Mouse (Mus musculus): ENCODE measurements around the gene Tmem178b.

The Tmem178b gene

DNA sequence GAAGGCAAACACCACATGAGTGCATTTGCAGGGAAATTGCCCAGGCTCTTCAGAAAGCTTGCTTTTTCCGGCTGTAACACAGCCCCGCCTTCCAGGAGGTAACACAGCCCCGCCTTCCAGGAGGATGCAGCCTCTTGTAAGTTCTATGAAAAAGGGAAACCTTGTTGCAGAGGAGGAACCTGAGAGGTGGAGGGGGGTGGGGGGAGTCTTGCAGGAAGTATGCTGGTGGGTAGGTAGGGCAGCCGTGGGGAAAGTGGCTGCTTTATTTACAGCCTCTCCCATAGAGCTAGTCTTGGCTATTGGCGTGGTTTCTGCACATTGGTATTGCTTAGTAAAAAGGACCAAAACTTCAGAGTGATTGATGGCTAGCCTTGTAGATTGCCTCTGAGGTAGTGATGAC is 140.3 kb downstream of the Tmem178b start:
- in situ Hi-C loops (cut with MboI; ENCODE audit: low sequenced_read_pairs), result no loop called here

- in situ Hi-C loops (cut with MboI; ENCODE audit: low sequenced_read_pairs), result no loop called here
These were observed 142.1 kb downstream of the Tmem178b start for GRCm38 (mm10) chr6:40015185-40015584.

GRCm38 (mm10) chr6:40015711-40016460 is 142.8 kb downstream of the Tmem178b start:
- in situ Hi-C loops (cut with MboI; ENCODE audit: low sequenced_read_pairs), result no loop called here

DNA sequence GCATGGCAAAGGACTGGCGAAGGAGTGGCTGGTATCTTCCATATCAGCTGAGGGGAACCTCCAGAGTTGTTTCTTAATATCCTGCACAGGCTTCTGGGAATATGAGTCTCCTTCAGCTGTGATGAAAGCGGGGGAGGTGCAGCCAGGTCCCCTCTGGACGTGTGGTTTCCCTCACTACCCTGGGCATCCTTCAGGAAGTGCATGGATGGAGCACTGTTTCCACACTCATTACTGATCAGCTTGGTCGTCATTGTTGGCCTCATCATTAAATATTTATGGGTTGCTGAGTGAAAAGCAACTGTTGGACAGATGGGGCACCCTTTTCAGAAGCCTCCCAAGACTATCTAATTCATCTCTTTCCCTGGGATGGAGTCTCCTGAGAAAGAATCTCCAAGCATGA is 146.3 kb downstream of the Tmem178b start:
- in situ Hi-C loops (cut with MboI; ENCODE audit: low sequenced_read_pairs), result no loop called here

DNA sequence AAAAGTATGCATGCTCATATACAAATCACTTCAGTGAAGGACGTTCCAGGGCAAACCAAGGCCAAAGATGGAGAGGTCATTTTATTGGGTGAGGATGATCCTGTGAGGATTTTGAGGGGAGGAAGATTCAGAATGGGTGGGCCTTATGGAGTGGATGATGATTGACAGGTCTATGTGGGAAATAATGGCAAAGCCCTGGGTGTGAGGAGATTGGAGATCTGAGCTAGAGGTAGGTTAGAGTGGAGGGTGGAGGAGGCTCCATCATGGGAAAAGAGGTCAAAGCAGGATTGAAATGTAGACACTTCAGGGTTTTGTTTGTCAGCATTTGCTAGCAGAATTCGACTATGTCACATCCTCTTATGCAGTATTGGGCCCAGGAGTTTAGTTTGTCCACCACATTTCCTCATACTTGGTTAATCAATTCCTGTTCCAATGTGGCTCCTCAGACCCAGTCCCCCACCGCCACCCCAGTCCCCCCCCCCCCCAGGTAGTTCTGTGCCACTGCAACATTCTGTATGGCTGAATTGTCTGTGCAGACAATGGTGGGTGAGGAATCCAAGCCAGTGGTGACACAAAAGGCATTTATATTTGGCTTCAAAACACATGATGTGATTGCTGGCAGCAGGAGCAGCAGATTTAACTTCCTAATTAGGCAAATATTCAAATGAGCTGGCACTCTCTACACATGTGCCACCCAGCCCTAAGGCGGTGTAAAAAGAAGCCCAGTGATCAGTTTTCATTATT is 150.7 kb downstream of the Tmem178b start:
- in situ Hi-C loops (cut with MboI; ENCODE audit: low sequenced_read_pairs), result no loop called here

DNA sequence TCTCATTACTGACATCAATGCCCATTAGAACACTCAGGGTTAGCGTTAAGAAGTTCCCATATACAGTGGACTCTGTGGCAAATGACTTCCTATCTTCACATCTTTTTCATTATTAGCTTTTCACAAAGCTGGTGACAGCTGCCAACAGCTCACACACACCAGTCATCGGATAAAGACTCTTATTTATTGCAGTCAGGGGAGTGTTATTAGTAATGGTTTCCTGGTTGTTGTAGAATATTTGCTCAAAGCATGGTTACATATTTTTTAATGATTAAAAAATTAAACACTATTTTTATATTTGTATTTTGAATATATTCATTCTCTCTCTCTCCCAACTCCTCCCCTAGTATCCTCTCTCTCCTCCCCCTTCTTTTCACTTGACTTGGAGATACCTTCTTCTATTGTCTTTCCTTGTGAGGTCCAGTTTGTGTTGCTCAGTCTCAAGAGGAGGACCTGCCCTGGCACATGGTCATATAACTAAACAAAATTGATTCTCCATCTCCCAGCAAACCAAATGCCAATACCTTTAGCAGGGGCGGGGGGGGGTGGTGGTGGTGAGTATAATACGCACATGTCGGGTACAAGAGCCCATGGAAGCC is 151.4 kb downstream of the Tmem178b start:
- in situ Hi-C loops (cut with MboI; ENCODE audit: low sequenced_read_pairs), result no loop called here

GRCm38 (mm10) chr6:40032901-40033300 is 159.8 kb downstream of the Tmem178b start:
- in situ Hi-C loops (cut with MboI; ENCODE audit: low sequenced_read_pairs), result no loop called here

DNA sequence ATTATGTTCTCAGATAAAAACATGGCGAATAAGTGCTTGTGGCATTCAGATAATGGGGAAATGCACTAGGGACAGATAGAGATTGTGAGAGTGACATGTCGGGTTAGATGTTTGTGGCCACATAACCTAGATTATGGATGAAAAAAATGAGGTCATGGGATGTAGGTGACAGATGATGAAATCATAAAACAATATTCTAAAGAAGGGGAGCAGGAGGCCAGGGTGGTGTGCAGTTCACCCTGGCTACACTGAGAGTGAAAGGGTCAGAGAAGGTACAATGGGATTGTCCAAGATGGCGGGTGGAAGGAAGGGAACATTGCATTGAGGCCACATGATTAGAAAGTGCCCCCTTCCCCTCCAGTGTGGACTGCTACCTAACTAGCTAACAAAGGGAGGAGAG is 160.9 kb downstream of the Tmem178b start:
- in situ Hi-C loops (cut with MboI; ENCODE audit: low sequenced_read_pairs), result no loop called here

GRCm38 (mm10) chr6:40048969-40049908 is 176.2 kb downstream of the Tmem178b start:
- in situ Hi-C loops (cut with MboI; ENCODE audit: low sequenced_read_pairs), result no loop called here

DNA sequence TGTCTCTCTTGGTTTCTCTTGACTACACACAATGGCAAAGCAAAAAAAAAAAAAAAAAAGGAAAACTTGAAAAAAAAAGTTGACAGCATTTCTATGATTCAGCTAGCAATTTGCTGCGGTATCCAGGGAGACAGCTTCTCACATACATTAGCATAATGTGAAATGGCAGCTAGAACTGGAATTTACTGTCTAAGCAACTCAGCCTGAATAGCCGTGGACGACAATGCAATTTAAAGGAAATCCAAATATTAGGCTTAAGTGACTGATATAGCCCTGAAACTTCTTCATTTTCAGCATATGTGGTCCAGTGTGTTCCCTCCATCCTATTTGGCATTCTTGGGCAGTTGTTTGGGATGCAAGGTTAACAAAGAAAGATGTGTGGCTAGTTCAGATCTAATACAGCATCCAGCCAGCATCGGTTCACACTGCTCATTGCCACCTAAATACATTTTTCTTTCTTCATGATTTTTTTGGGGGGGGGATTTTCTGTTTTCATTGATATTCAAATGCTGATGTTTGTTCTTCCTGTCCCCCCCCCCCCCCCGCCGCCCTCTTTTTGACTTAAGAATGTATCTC is 176.9 kb downstream of the Tmem178b start:
- in situ Hi-C loops (cut with MboI; ENCODE audit: low sequenced_read_pairs), result no loop called here

GRCm38 (mm10) chr6:40051698-40052097 is 178.6 kb downstream of the Tmem178b start:
- in situ Hi-C loops (cut with MboI; ENCODE audit: low sequenced_read_pairs), result no loop called here

DNA sequence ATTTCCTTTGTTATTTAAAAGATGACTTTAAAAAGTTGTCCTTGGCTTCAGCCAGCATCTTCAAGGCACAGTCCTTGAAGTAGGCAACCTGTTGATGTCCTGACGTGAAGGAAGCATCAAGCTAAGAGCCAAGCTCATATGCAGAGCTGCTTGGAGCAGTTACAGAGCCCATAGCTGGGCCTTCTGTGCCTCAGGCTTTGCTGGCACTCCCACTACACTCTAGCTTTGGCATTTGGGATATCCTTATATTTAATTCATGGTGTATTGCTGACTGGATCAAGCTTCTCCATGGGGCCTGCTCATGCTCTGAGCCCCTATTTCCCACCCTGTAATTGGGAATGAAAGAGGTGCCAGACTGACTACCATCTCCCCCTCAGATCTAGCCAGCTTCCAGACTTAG is 179.5 kb downstream of the Tmem178b start:
- in situ Hi-C loops (cut with MboI; ENCODE audit: low sequenced_read_pairs), result no loop called here

- in situ Hi-C loops (cut with MboI; ENCODE audit: low sequenced_read_pairs), result no loop called here
These were observed 186.4 kb downstream of the Tmem178b start for GRCm38 (mm10) chr6:40059466-40059865.

GRCm38 (mm10) chr6:40061327-40062189 is 188.5 kb downstream of the Tmem178b start:
- in situ Hi-C loops (cut with MboI; ENCODE audit: low sequenced_read_pairs), result no loop called here

GRCm38 (mm10) chr6:40062190-40062501 is 189.1 kb downstream of the Tmem178b start:
- in situ Hi-C loops (cut with MboI; ENCODE audit: low sequenced_read_pairs), result no loop called here

DNA sequence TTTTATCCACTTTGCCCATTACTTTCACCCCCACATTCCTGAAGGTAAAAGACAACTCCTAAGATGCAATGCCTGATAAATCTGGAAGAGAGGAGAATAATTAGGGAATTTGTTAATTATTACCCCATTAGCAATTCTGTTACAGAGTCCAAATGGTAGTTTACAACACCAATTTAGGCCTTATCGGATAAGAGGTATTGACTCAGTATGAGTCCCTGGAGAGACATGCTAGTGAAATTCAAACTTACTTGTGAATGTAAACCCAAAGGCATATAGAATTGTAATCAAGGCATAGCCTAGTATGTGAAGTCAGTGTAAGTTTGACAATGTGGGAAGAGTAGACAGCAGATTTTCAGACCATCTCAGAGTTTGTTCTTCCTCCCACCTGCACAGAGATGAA is 190.4 kb downstream of the Tmem178b start:
- in situ Hi-C loops (cut with MboI; ENCODE audit: low sequenced_read_pairs), result no loop called here

- in situ Hi-C loops (cut with MboI; ENCODE audit: low sequenced_read_pairs), result no loop called here
These were observed 190.8 kb downstream of the Tmem178b start for GRCm38 (mm10) chr6:40063899-40064298.

DNA sequence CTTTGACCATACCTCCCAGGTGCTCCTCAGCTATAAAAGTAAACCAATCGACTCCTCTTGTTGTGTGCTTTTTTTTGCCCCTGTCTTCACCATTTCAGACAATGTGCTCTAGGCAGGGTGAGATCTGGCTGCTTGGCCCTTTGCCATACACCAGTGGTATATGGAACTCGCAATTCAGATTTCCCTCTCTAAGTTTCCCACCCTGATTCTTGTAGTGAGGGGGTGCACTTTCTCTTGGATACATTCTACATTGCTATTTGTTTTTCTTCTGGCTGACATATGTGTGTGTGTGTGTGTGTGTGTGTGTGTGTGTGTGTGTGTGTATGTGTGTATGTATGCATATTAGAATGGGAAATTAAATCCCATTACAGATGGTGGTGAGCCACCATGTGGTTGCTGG is 191.3 kb downstream of the Tmem178b start:
- in situ Hi-C loops (cut with MboI; ENCODE audit: low sequenced_read_pairs), result no loop called here

GRCm38 (mm10) chr6:40068467-40068866 is 195.4 kb downstream of the Tmem178b start:
- in situ Hi-C loops (cut with MboI; ENCODE audit: low sequenced_read_pairs), result no loop called here

DNA sequence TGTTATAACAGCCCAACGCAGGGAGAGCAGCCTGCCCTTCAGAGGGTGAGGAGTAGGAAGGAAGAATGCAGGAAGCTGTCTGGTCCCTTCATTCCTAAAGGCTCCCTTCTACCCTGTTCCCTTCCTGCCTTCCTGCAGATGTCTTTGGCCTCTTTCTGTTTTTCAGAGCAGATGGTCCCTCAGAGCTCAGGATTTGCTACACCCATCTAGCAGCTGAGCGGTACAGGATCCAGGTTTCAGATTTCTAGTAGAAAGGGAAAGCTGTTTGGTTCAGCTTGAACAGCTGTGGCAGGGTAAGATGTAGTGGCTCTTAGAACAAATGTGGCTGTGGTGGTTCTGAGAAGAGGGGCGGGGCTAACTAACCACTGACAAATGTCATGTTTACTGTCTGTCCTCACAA is 197.9 kb downstream of the Tmem178b start:
- in situ Hi-C loops (cut with MboI; ENCODE audit: low sequenced_read_pairs), result no loop called here

All from CH12F3 (cell line).